Mouse (Mus musculus) C2C12 (cell line): Measurements from ENCODE around the gene Fcer2a.

ENCODE experiments used
- CTCF ChIP-seq: IDR thresholded peaks from one replicate; pipeline ENCODE4 v1.5.1; 2011; ENCODE audit not compliant: control insufficient read depth, insufficient read depth, insufficient read length
- MYOD1 ChIP-seq: IDR thresholded peaks from one replicate; pipeline ENCODE4 v1.6.1; 2011; ENCODE audit warnings: low read depth; ENCODE audit not compliant: control insufficient read depth, insufficient read length

- TF ChIP-seq CTCF (no peak), MYOD1 (no peak)
Measured at GRCm38 (mm10) chr8:3707611-3708010, 13.6 kb upstream of the Fcer2a start.
